20 mouse cellular contexts compared by ENCODE assay signal in genomic region chr7:136056876-136057484, GRCm38 (mm10).
DNase-seq lines count a peak whose midpoint lies in the region; ATAC-seq lines count a peak whose summit lies in the region.
"Had no signal": no experiment of that assay in that cellular context is flagged by ENCODE, and none has a peak within 500 bp of the region (broad histone marks: within the 10 kb centered on the region; RNA-seq: fewer than 3 reads in every experiment).

No protein-coding gene starts in this region.

- H3K9ac ChIP-seq in hindbrain, embryonic 16.5 days (ENCODE audit: low read depth, low read length): no peak overlapping the region
- no peak overlapping the region for H3K9ac ChIP-seq in hindbrain, embryonic 11.5 days (ENCODE audit: low read depth, low read length)
- no peak overlapping the region for H3K9ac ChIP-seq in lung, embryonic 15.5 days
- H3K9ac ChIP-seq in embryonic facial prominence, embryonic 15.5 days: no peak overlapping the region
- H3K9ac ChIP-seq in neural tube, embryonic 14.5 days (replicated peaks; ENCODE audit: low read depth, low read length): no peak overlapping the region
- H3K9ac ChIP-seq: forebrain, embryonic 12.5 days; liver, postnatal 0 days had no signal

- no peak for ATAC-seq in hindbrain, embryonic 16.5 days
- no peak for ATAC-seq in hindbrain, embryonic 11.5 days (ENCODE audit: low FRiP score)
- no peak for ATAC-seq in lung, embryonic 15.5 days (ENCODE audit: borderline replicate concordance, extremely low read depth, low FRiP score, low TSS enrichment)
- no peak for ATAC-seq in embryonic facial prominence, embryonic 15.5 days (ENCODE audit: insufficient number of reproducible peaks, low FRiP score, low TSS enrichment, low read depth)
- no peak for ATAC-seq in neural tube, embryonic 14.5 days (ENCODE audit: low read depth)
- ATAC-seq: liver, postnatal 0 days; Patski had no signal

- peaks cover 12% of the 10 kb centered on the region for H3K4me1 ChIP-seq in hindbrain, embryonic 16.5 days (ENCODE audit: control insufficient read depth, insufficient read depth, low read depth, low read length)
- peaks cover 8% of the 10 kb centered on the region; the same call in 1 of the 2 replicates for H3K4me1 ChIP-seq in hindbrain, embryonic 11.5 days (replicated peaks; ENCODE audit: control insufficient read depth, insufficient read depth, low read length)
- H3K4me1 ChIP-seq in lung, embryonic 15.5 days: peaks cover 37% of the 10 kb centered on the region
- H3K4me1 ChIP-seq in embryonic facial prominence, embryonic 15.5 days: peaks cover 29% of the 10 kb centered on the region
- peaks cover 26% of the 10 kb centered on the region for H3K4me1 ChIP-seq in neural tube, embryonic 14.5 days (ENCODE audit: control insufficient read depth, insufficient read depth, low read length)
- H3K4me1 ChIP-seq: megakaryocyte, embryonic 14.5 days had no signal

- H3K27ac ChIP-seq in hindbrain, embryonic 16.5 days (ENCODE audit: low read depth, low read length): no peak overlapping the region
- no peak overlapping the region for H3K27ac ChIP-seq in hindbrain, embryonic 11.5 days (ENCODE audit: low read depth, low read length)
- H3K27ac ChIP-seq in lung, embryonic 15.5 days: no peak overlapping the region
- H3K27ac ChIP-seq in embryonic facial prominence, embryonic 15.5 days (replicated peaks): no peak overlapping the region
- peak overlapping the region; percentile 44; the same call in 1 of the 2 replicates for H3K27ac ChIP-seq in neural tube, embryonic 14.5 days (ENCODE audit: low read depth, low read length)
- H3K27ac ChIP-seq: forebrain, embryonic 12.5 days had no signal

- H3K4me3 ChIP-seq in hindbrain, embryonic 16.5 days (ENCODE audit: low read length): no peak overlapping the region
- H3K4me3 ChIP-seq in hindbrain, embryonic 11.5 days (ENCODE audit: low read depth, low read length): no peak overlapping the region
- H3K4me3 ChIP-seq in lung, embryonic 15.5 days: no peak overlapping the region
- no peak overlapping the region for H3K4me3 ChIP-seq in embryonic facial prominence, embryonic 15.5 days (replicated peaks)
- no peak overlapping the region for H3K4me3 ChIP-seq in neural tube, embryonic 14.5 days (ENCODE audit: low read depth, low read length)
- H3K4me3 ChIP-seq: forebrain, embryonic 12.5 days; megakaryocyte, embryonic 14.5 days had no signal

- DNase-seq in hindbrain, embryonic 11.5 days (ENCODE audit: low spot score): no peak
- no peak for DNase-seq in lung, postnatal 10 days
- no peak for DNase-seq in left cerebral cortex, adult 8-10 months (ENCODE audit: low spot score in 2 of 2)
- no peak for DNase-seq in spleen, postnatal 36 days (ENCODE audit: low spot score in 2 of 2)
- DNase-seq: cerebellum, adult 11 months; cerebellum, postnatal 36 days; heart, adult 18-20 months; layer of hippocampus, postnatal 36 days; left cerebral cortex, postnatal 4 days; liver, postnatal 0 days; right cerebral cortex, adult 18-20 months; spleen, adult 18-20 months; thymus, adult 18-20 months had no signal

- no peaks in the 10 kb centered on the region for H3K9me3 ChIP-seq in hindbrain, embryonic 16.5 days (ENCODE audit: control insufficient read depth, low read length)
- H3K9me3 ChIP-seq in hindbrain, embryonic 11.5 days (ENCODE audit: control insufficient read depth, low read length): no peaks in the 10 kb centered on the region
- no peaks in the 10 kb centered on the region for H3K9me3 ChIP-seq in lung, embryonic 15.5 days
- no peaks in the 10 kb centered on the region for H3K9me3 ChIP-seq in embryonic facial prominence, embryonic 15.5 days (replicated peaks)
- H3K9me3 ChIP-seq in neural tube, embryonic 14.5 days (ENCODE audit: control insufficient read depth, low read length): no peaks in the 10 kb centered on the region
- H3K9me3 ChIP-seq: forebrain, embryonic 12.5 days; megakaryocyte, embryonic 14.5 days had no signal

- WGBS in hindbrain, embryonic 16.5 days: 49% methylated on average over 16 of the region's 16 CpGs
- 61% methylated on average over 16 of the region's 16 CpGs for WGBS in hindbrain, embryonic 11.5 days
- WGBS in lung, embryonic 15.5 days: 26% methylated on average over 16 of the region's 16 CpGs
- 20% methylated on average over 16 of the region's 16 CpGs for WGBS in embryonic facial prominence, embryonic 15.5 days
- 39% methylated on average over 16 of the region's 16 CpGs for WGBS in neural tube, embryonic 14.5 days

- H3K36me3 ChIP-seq in hindbrain, embryonic 16.5 days (ENCODE audit: control insufficient read depth, insufficient read depth, low read length): no peaks in the 10 kb centered on the region
- H3K36me3 ChIP-seq in hindbrain, embryonic 11.5 days (ENCODE audit: control insufficient read depth, insufficient read depth, low read length): no peaks in the 10 kb centered on the region
- H3K36me3 ChIP-seq in lung, embryonic 15.5 days: no peaks in the 10 kb centered on the region
- no peaks in the 10 kb centered on the region for H3K36me3 ChIP-seq in embryonic facial prominence, embryonic 15.5 days
- no peaks in the 10 kb centered on the region for H3K36me3 ChIP-seq in neural tube, embryonic 14.5 days (ENCODE audit: control insufficient read depth, insufficient read depth, low read length)
- H3K36me3 ChIP-seq: forebrain, embryonic 12.5 days had no signal

- no peaks in the 10 kb centered on the region for H3K27me3 ChIP-seq in hindbrain, embryonic 16.5 days (replicated peaks; ENCODE audit: control insufficient read depth, insufficient read depth, low read length)
- no peaks in the 10 kb centered on the region for H3K27me3 ChIP-seq in hindbrain, embryonic 11.5 days (ENCODE audit: control insufficient read depth, insufficient read depth, low read length)
- peaks cover 12% of the 10 kb centered on the region; the same call in 1 of the 2 replicates for H3K27me3 ChIP-seq in lung, embryonic 15.5 days
- peaks cover 12% of the 10 kb centered on the region for H3K27me3 ChIP-seq in embryonic facial prominence, embryonic 15.5 days
- H3K27me3 ChIP-seq in neural tube, embryonic 14.5 days (ENCODE audit: control insufficient read depth, insufficient read depth, low read length): no peaks in the 10 kb centered on the region

- H3K4me2 ChIP-seq in hindbrain, embryonic 16.5 days (ENCODE audit: low read length): 0 out of 2 replicates have a peak overlapping the region, but pooled peaks have one; percentile 5
- H3K4me2 ChIP-seq in hindbrain, embryonic 11.5 days (replicated peaks; ENCODE audit: low read depth, low read length): no peak overlapping the region
- 0 out of 2 replicates have a peak overlapping the region, but pooled peaks have one; percentile 11 for H3K4me2 ChIP-seq in lung, embryonic 15.5 days
- H3K4me2 ChIP-seq in embryonic facial prominence, embryonic 15.5 days (replicated peaks): peak overlapping the region; percentile 8
- H3K4me2 ChIP-seq in neural tube, embryonic 14.5 days (ENCODE audit: low read depth, low read length): no peak overlapping the region
- H3K4me2 ChIP-seq: forebrain, embryonic 12.5 days had no signal

Comparison
In these comparisons a context has a peak if more than half of its experiments do, and no peak if none do; other contexts are left out.
1. H3K4me2 ChIP-seq: peak in hindbrain, embryonic 16.5 days (single experiment), lung, embryonic 15.5 days (single experiment) and embryonic facial prominence, embryonic 15.5 days (single experiment); none in hindbrain, embryonic 11.5 days (single experiment) and neural tube, embryonic 14.5 days (single experiment).